Mouse (Mus musculus) CH12.LX (cell line): ENCODE results near the gene C1rl.
A peak's percentile ranks its signal among the peaks of the same experiment; 100 is the strongest.

ENCODE experiments used
- BHLHE40 ChIP-seq: IDR thresholded peaks from 2 replicates; pipeline ENCODE4 v1.6.1; 2011; ENCODE audit warnings: mild to moderate bottlenecking, low read depth, low read length, improper control_type of control experiment
- CHD1 ChIP-seq: IDR thresholded peaks from 2 replicates; pipeline ENCODE4 v1.6.1; 2012; ENCODE audit warnings: low read depth, low read length, improper control_type of control experiment, inconsistent platforms
- CHD2 ChIP-seq: IDR thresholded peaks from 2 replicates; pipeline ENCODE4 v1.6.1; 2011; ENCODE audit warnings: low read length, improper control_type of control experiment
- CTCF ChIP-seq, 2 experiments: IDR thresholded peaks in 1 of 2; conservative IDR thresholded peaks in 1 of 2; 2 replicates each; pipeline ENCODE4 v1.5.1; 2011 to 2012; ENCODE audit warnings: low read depth in 2 of 2, low read length in 2 of 2, improper control_type of control experiment in 1 of 2, inconsistent platforms in 1 of 2, mild to moderate bottlenecking in 1 of 2, moderate library complexity in 1 of 2
- GABPA ChIP-seq: IDR thresholded peaks from 2 replicates; pipeline ENCODE4 v1.6.1; 2012; ENCODE audit warnings: low read depth, low read length, improper control_type of control experiment, inconsistent platforms; ENCODE audit not compliant: insufficient replicate concordance
- MAX ChIP-seq: IDR thresholded peaks from 2 replicates; pipeline ENCODE4 v1.6.1; 2011; ENCODE audit warnings: low read length, improper control_type of control experiment
- MEF2A ChIP-seq: IDR thresholded peaks from 2 replicates; pipeline ENCODE4 v1.6.1; 2014; ENCODE audit warnings: low read depth, mild to moderate bottlenecking, inconsistent platforms, low read length, improper control_type of control experiment, borderline replicate concordance
- NELFE ChIP-seq: IDR thresholded peaks from 2 replicates; pipeline ENCODE4 v1.6.1; 2011; ENCODE audit warnings: low read depth, low read length, improper control_type of control experiment
- POLR2A ChIP-seq: IDR thresholded peaks from 2 replicates; pipeline ENCODE4 v1.6.1; 2011; ENCODE audit warnings: low read depth, mild to moderate bottlenecking, improper control_type of control experiment, low read length
- SIN3A ChIP-seq: IDR thresholded peaks from 2 replicates; pipeline ENCODE4 v1.6.1; 2012; ENCODE audit warnings: low read length, improper control_type of control experiment, inconsistent platforms
- USF1 ChIP-seq: IDR thresholded peaks from 2 replicates; pipeline ENCODE4 v1.6.1; 2014; ENCODE audit warnings: low read depth, mild to moderate bottlenecking, inconsistent platforms, low read length, improper control_type of control experiment
- ZNF384 ChIP-seq: IDR thresholded peaks from 2 replicates; pipeline ENCODE4 v1.6.1; 2012; ENCODE audit warnings: low read depth, low read length, improper control_type of control experiment, inconsistent platforms

GRCm38 (mm10) chr6:124477221-124477655 lies 15.7 kb upstream of the C1rl start:
- TF ChIP-seq POLR2A: peak; percentile 60
- no peak for TF ChIP-seq CTCF (conservative IDR thresholded peaks at IDR 0.05 in 1 of 2, IDR thresholded peaks at IDR 0.05 in 1 of 2; ENCODE audit: low read depth in 2 of 2, low read length in 2 of 2)
- no peak for TF ChIP-seq USF1
- no peak for TF ChIP-seq MEF2A
- 0 out of 2 replicates have a peak, but pooled peaks have one; percentile 49 for TF ChIP-seq NELFE
- peak; percentile 6; the same call in 1 of the 2 replicates for TF ChIP-seq CHD2
- no peak; the same call in 1 of the 2 replicates for TF ChIP-seq ZNF384
- peak; percentile 71; the same call in 1 of the 2 replicates for TF ChIP-seq MAX
- TF ChIP-seq CHD1: peak; percentile 29; the same call in 1 of the 2 replicates
- peak; percentile 78 for TF ChIP-seq SIN3A
- TF ChIP-seq GABPA: no peak
- no peak; the same call in 1 of the 2 replicates for TF ChIP-seq BHLHE40
